Mouse (Mus musculus) hindbrain, embryonic 14.5 days (tissue): ENCODE results near the gene Rab19. TPM values are rescaled to one million over a fixed set of nuclear protein-coding genes. Genes with fewer than 3 reads are reported as not detected.
"Not testable (repeated sequence)": the region's sequence is repeated elsewhere in the genome, so short reads cannot be mapped to it uniquely, and the experiment has no call there.

ENCODE experiments used
- ATAC-seq: fragments of 200-750 bp; cut with Nextera tagmentation; 2 replicates; pipeline ENCODE4 v1.8.0; 2017; ENCODE audit warnings: moderate number of reproducible peaks, mild to moderate bottlenecking, moderate TSS enrichment, moderate library complexity; ENCODE audit not compliant: low FRiP score
- DNase-seq: peaks from one replicate; pipeline ENCODE4 v3.0.0-alpha.2; 2015; ENCODE audit warnings: low spot score
- H3K27ac ChIP-seq: fragments of 300-500 bp; sonication (generic); 2 replicates; pipeline ENCODE4 v1.5.1; 2014; ENCODE audit warnings: mild to moderate bottlenecking, moderate library complexity
- H3K27me3 ChIP-seq: fragments of 300-500 bp; sonication (generic); 2 replicates; pipeline ENCODE4 v1.6.1; 2014; ENCODE audit warnings: mild to moderate bottlenecking, low read length, mixed read lengths; ENCODE audit not compliant: control insufficient read depth, insufficient read depth
- H3K36me3 ChIP-seq: fragments of 300-500 bp; sonication (generic); replicated peaks from 2 replicates; pipeline ENCODE4 v1.6.1; 2014; ENCODE audit not compliant: control insufficient read depth, insufficient read depth
- H3K4me1 ChIP-seq: fragments of 300-500 bp; sonication (generic); replicated peaks from 2 replicates; pipeline ENCODE4 v1.6.1; 2014; ENCODE audit warnings: antibody characterized with exemption, low read length, mixed read lengths; ENCODE audit not compliant: control insufficient read depth, insufficient read depth
- H3K4me2 ChIP-seq: fragments of 300-500 bp; sonication (generic); replicated peaks from 2 replicates; pipeline ENCODE4 v1.6.1; 2014; ENCODE audit warnings: mild to moderate bottlenecking, moderate library complexity
- H3K4me3 ChIP-seq: fragments of 300-500 bp; sonication (generic); replicated peaks from 2 replicates; pipeline ENCODE4 v1.5.1; 2014; ENCODE audit warnings: mild to moderate bottlenecking, low read length
- H3K9ac ChIP-seq: fragments of 300-500 bp; sonication (generic); 2 replicates; pipeline ENCODE4 v1.6.1; 2014
- H3K9me3 ChIP-seq: fragments of 300-500 bp; sonication (generic); 2 replicates; pipeline ENCODE4 v1.6.1; 2016; ENCODE audit warnings: low read length; ENCODE audit not compliant: control insufficient read depth
- WGBS: fragments of 180-500 bp; shearing (Covaris S2); extraction: QIAGEN DNeasy Blood & Tissue Kit; methylation state at CpG from one replicate; pipeline ENCODE4 v1.1.7; 2014; 5-methylcytosine and 5-hydroxymethylcytosine counted together
- polyA plus RNA-seq: library from polyadenylated mRNA; unstranded; fragments of >200 nt; fragmentation: Nextera tagmentation; extraction: Ambion mirVana; gene quantifications from 2 replicates; pipeline ENCODE4 v1.2.1, GENCODE M21; 2014

The Rab19 gene
- polyA plus RNA-seq, 1 experiment from 2014 or later = 0.40 TPM

DNA sequence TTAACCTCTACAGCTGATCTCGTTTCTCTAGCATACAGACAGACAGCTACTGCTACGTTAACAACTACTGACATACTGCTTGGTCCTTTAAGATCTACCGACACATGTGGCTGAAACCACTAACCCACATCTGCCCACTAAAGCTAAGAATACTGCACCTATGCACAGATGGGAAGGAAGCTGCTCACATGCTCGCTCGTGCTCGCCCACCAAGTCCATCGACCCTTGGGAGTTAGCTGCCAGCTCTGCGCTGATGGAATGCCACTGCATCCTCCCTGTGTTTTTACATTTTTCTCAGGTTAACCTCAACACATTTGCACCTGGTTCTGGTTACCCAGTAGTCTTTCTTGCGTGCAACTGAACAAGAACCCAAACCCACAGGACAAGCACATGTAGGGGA is 17.4 kb downstream of the Rab19 start:
- no peaks in the 10 kb centered on the region for H3K27me3 ChIP-seq
- no peak for ATAC-seq
- no peak overlapping the region for H3K4me2 ChIP-seq
- H3K4me1 ChIP-seq = no peaks in the 10 kb centered on the region
- H3K27ac ChIP-seq = no peak overlapping the region
- WGBS = 94% methylated on average over 9 of the region's 9 CpGs
- no peak overlapping the region for H3K4me3 ChIP-seq
- H3K9ac ChIP-seq = no peak overlapping the region
- H3K9me3 ChIP-seq = no peaks in the 10 kb centered on the region
- peaks cover 71% of the 10 kb centered on the region for H3K36me3 ChIP-seq
- no peak for DNase-seq

DNA sequence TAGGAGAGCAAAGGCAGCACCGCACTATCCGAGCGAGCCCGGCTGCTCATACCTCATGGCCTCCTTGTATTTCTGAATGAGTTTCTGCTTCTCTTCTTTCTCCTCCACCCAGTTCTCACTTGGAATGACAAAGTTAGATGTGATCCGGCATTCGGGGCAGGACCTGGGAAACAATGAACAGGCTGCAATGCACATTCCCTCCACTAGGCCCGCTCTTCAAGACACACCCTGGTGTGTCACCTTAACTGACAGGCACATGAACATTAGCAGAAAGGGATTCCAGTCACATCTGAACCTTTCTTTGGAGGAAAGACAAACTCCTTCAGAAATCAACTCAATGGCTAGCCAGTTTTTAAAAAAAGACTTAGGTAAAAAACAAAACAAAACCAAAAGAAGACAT is 19.4 kb downstream of the Rab19 start:
- Histone ChIP-seq H3K36me3 (peaks cover 86% of the 10 kb centered on the region), H3K27me3 (no peaks in the 10 kb centered on the region), H3K27ac (no peak overlapping the region), H3K4me3 (no peak overlapping the region), H3K9ac (no peak overlapping the region), H3K4me2 (no peak overlapping the region), H3K9me3 (no peaks in the 10 kb centered on the region), H3K4me1 (no peaks in the 10 kb centered on the region)
- ATAC-seq = no peak
- 60% methylated on average over 7 of the region's 7 CpGs for WGBS
- no peak for DNase-seq

DNA sequence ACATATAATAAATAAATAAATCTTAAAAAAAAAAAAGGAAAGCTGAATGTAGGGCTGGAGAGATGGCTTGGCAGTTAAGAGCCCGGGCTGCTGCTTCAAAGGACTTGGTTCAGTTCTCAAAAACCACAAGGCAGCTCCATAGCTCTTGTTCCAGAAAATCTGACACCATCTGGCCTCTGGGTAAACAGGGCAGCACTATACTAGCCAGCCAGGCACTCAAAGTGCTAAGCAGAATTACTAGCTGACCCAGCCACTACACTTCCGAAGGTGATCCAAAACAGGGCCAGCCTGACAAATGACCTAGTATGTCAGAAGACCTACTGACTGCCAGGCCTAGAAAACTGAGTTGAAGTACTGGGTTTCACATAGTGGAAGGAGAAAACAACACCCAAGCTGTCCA is 22.2 kb downstream of the Rab19 start:
- 91% methylated on average over 2 of the region's 2 CpGs for WGBS
- no peaks in the 10 kb centered on the region for H3K27me3 ChIP-seq

DNA sequence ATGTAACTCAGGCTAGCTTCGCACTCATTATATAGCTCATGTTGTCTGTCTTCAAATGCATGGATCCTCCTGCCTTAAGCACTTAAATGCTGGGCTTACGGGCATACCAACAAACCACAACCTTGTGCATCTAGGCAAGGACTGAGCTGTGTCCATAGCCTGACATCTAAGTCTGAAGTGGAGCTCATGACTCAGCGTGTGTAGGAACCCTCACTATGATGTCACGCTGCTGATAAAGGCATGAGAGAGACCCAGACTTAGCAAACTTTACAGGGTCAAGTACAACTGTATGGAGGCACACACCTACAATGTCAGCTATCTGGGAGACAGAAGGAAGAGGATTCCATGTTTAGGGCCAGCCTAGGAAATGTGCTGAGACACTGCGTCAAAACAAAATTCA is 25.5 kb downstream of the Rab19 start:
- Histone ChIP-seq H3K36me3 (peaks cover 65% of the 10 kb centered on the region), H3K9me3 (no peaks in the 10 kb centered on the region), H3K9ac (no peak overlapping the region), H3K27ac (no peak overlapping the region), H3K27me3 (no peaks in the 10 kb centered on the region), H3K4me2 (no peak overlapping the region), H3K4me1 (no peaks in the 10 kb centered on the region), H3K4me3 (no peak overlapping the region)
- WGBS = 95% methylated on average over 5 of the region's 5 CpGs
- DNase-seq (no peak), ATAC-seq (no peak)

More for the DNA sequence above, 22.2 kb downstream of the Rab19 start:
- H3K9ac ChIP-seq = no peak overlapping the region
- H3K4me1 ChIP-seq = no peaks in the 10 kb centered on the region
- no peak for DNase-seq
- ATAC-seq = no peak
- H3K4me2 ChIP-seq = no peak overlapping the region
- no peak overlapping the region for H3K4me3 ChIP-seq
- H3K36me3 ChIP-seq = peaks cover 87% of the 10 kb centered on the region
- no peaks in the 10 kb centered on the region for H3K9me3 ChIP-seq
- H3K27ac ChIP-seq = no peak overlapping the region

DNA sequence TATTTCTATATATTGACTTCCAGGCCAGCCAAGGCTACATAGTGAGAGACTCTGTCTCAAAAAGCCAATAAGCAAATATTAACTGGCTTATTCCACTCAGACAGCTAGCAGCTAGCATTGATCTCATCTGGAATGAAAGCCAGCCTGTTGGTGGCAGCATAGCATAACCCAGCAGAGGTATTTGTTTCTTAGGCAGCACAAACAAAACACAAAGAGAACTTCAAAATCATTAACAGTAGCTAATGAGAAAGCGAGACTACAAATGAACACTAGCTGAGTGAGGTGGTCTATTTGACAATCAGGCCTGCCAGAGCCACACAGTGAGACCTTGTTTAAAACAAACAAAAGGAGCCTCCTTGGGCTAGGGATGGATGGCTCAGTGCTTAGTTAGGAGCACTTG is 33.1 kb downstream of the Rab19 start:
- WGBS = 53% methylated on average over 1 of the region's 1 CpGs
- no peak for DNase-seq

DNA sequence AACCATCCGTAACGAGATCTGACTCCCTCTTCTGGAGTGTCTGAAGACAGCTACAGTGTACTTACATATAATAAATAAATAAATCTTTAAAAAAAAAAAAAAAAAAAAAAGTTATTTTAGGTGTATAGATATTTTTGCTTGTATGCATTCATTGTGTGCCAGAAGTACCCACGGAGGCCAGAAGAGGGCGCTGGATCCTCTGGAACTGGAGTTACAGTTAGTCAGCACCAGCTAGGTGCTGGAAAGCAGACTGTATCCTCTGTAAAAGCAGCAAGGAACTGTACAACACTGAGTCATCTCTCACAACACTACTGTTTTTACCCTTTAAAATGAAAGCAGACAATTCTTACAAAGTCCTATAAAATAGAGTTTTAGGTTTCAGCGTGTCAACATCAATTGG is 34.8 kb downstream of the Rab19 start:
- DNase-seq (peak; percentile 62), ATAC-seq (no peak)
- Histone ChIP-seq H3K27me3 (no peaks in the 10 kb centered on the region), H3K9ac (no peak overlapping the region), H3K4me2 (no peak overlapping the region), H3K27ac (no peak overlapping the region), H3K36me3 (no peaks in the 10 kb centered on the region), H3K9me3 (no peaks in the 10 kb centered on the region), H3K4me3 (no peak overlapping the region), H3K4me1 (peaks cover 14% of the 10 kb centered on the region)
- WGBS = 52% methylated on average over 3 of the region's 5 CpGs

More for the DNA sequence above, 33.1 kb downstream of the Rab19 start:
- H3K27me3 ChIP-seq = no peaks in the 10 kb centered on the region
- H3K9ac ChIP-seq = no peak overlapping the region
- ATAC-seq = no peak
- H3K9me3 ChIP-seq = no peaks in the 10 kb centered on the region
- H3K4me3 ChIP-seq = no peak overlapping the region
- H3K27ac ChIP-seq = no peak overlapping the region
- H3K36me3 ChIP-seq = peaks cover 6% of the 10 kb centered on the region
- H3K4me2 ChIP-seq = no peak overlapping the region
- peaks cover 14% of the 10 kb centered on the region for H3K4me1 ChIP-seq

DNA sequence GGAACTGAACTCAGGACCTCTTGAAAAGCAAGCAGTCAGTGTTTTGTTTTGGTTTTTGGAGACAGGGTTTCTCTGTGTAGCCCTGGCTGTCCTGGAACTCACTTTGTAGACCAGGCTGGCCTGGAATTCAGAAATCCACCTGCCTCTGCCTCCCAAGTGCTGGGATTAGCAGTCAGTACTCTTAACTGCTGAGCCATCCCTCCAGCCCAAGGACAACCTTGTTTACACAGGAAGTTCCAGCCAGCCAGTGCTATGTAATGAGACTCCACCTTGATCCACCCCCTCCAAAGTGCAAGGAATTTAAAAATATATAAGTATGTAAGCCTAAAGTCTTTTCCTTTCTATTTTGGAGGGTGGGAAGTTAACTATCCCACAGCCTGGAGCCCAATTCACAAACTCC is 35.7 kb downstream of the Rab19 start:
- not testable (repeated sequence) for H3K4me2 ChIP-seq, H3K9ac ChIP-seq, H3K36me3 ChIP-seq, DNase-seq, H3K27ac ChIP-seq, H3K27me3 ChIP-seq, H3K9me3 ChIP-seq, ATAC-seq, H3K4me3 ChIP-seq
- H3K4me1 ChIP-seq = peaks cover 14% of the 10 kb centered on the region

DNA sequence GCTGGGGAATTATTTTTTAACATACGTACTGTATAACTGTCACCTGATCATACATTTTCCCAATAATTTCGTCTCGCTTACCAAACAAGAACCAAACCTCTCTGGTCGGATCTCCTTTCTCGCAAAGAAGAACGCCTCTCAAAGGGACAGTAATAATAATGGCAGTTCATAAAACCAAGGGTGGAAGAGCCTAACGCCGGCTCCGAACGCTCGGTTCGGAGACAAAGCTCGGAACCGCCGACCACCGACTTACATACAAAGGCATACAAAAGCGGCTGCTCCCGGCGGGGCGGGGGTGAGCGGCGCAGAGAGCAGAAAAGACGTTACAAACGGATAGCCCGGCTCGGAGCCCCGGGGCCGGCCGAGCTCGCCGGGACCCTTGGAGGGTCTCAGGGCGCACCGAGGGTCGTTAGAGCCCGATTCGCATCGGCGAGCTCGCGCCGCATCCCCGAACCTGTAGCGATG is 38.4 kb downstream of the Rab19 start:
- ATAC-seq (peak; percentile 41; the same call in 1 of the 2 replicates), DNase-seq (peak; percentile 49)
- H3K9ac ChIP-seq = peak overlapping the region; percentile 95
- peak overlapping the region; percentile 66 for H3K4me3 ChIP-seq
- under 1% methylated on average over 43 of the region's 43 CpGs for WGBS
- peak overlapping the region; percentile 96 for H3K27ac ChIP-seq
- no peaks in the 10 kb centered on the region for H3K9me3 ChIP-seq
- H3K4me1 ChIP-seq = peaks cover 12% of the 10 kb centered on the region
- H3K4me2 ChIP-seq = peak overlapping the region; percentile 74
- no peaks in the 10 kb centered on the region for H3K36me3 ChIP-seq
- H3K27me3 ChIP-seq = no peaks in the 10 kb centered on the region

DNA sequence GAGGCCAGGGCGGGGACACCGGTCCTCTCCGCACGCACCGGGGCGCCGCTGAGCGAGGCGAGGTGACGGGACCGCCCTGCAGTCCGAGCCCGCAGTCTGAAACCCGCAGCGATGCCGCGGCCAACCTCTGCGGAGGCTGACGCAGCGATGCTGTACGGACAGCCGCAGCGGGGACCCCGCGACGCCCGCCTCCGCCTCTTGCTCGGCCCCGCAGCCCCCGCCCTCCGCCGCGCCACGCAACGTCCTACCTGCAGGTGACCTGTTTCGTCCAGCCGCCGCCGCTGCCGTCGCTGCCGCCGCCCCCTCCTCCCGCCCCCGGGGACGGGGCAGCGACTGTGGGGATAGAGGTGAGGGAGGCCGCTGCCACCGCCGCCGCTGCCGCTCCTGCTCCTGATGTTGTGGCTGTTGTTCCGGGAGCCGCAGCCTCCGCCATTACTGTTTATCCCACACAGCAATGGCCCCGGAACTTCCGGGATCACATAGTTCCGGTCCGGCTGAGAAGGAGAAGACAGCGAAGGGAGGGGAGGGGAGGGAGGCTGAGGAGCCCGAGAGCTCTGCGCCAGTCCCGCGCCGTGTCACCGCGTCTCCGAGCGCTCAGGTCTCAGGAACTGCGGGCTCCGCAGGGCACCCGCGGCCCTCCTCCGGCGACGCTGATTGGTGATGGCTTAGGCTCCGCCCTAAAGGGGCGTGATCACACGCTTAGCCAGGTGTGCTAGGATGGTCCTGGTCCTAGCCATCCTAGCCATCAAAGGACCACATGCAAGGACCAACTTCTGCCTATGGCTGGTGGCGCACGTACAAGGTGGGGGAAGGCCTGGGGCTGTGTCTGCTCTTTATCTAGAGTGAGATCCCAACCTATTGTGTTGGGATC is 39.1 kb downstream of the Rab19 start, which contains the start of gene Mkrn1:
Mkrn1 (minus strand) TSS at position 612 of the 871 bp plus-strand sequence.
- peak; percentile 97 for ATAC-seq
- DNase-seq = peak; percentile 85
- Histone ChIP-seq H3K27ac (peak within 1 kb of the TSS; percentile 96), H3K36me3 (no peaks in the 10 kb centered on the region), H3K4me3 (peak within 1 kb of the TSS; percentile 66), H3K4me2 (peak within 1 kb of the TSS; percentile 74), H3K9me3 (no peaks in the 10 kb centered on the region), H3K9ac (peak within 1 kb of the TSS; percentile 95), H3K4me1 (peaks cover 11% of the 10 kb centered on the region), H3K27me3 (no peaks in the 10 kb centered on the region)
- under 1% methylated on average over 59 of the region's 82 CpGs for whole genome bisulfite sequencing
